Mouse (Mus musculus) layer of hippocampus, postnatal 10 days (tissue): Measurements from ENCODE around the gene Fnbp1. TPM values are rescaled to one million over a fixed set of nuclear protein-coding genes. Genes with fewer than 3 reads are reported as not detected.

Experiments
- DNase-seq, 2 experiments: peaks; one replicate each; pipeline ENCODE4 v3.0.0; 2021; ENCODE audit warnings: low spot score in 2 of 2
- total RNA-seq, 2 experiments: library from RNA; stranded (reverse); gene quantifications; 2 replicates each; pipeline ENCODE4 v1.2.3; 2021

Gene Fnbp1
- total RNA-seq, 2 experiments from 2014 or later, result 90.2 to 99.0 TPM

- DNase-seq, result no peak
These were observed 42.7 kb downstream of the Fnbp1 start for GRCm38 (mm10) chr2:31099079-31099478.

- no peak for DNase-seq
These were observed 43.2 kb downstream of the Fnbp1 start for GRCm38 (mm10) chr2:31098616-31099015.

- no peak for DNase-seq
These were observed 44.5 kb downstream of the Fnbp1 start for GRCm38 (mm10) chr2:31097276-31097675.

- no peak for DNase-seq
These were observed 45.7 kb downstream of the Fnbp1 start for GRCm38 (mm10) chr2:31096119-31096518.

GRCm38 (mm10) chr2:31094565-31094964, 47.2 kb downstream of the Fnbp1 start:
- no peak for DNase-seq

- DNase-seq, result no peak
These were observed 48.9 kb downstream of the Fnbp1 start for GRCm38 (mm10) chr2:31092939-31093338.

GRCm38 (mm10) chr2:31091182-31091581, 50.6 kb downstream of the Fnbp1 start:
- no peak for DNase-seq

GRCm38 (mm10) chr2:31089607-31090006, 52.2 kb downstream of the Fnbp1 start:
- no peak for DNase-seq

GRCm38 (mm10) chr2:31088871-31089270, 52.9 kb downstream of the Fnbp1 start:
- DNase-seq, result no peak

- DNase-seq, result no peak
These were observed 53.8 kb downstream of the Fnbp1 start for GRCm38 (mm10) chr2:31087663-31088661.

- no peak for DNase-seq
These were observed 54.7 kb downstream of the Fnbp1 start for GRCm38 (mm10) chr2:31087085-31087484.

- DNase-seq, result no peak
These were observed 55.3 kb downstream of the Fnbp1 start for GRCm38 (mm10) chr2:31086543-31086942.

- no peak for DNase-seq
These were observed 57.5 kb downstream of the Fnbp1 start for GRCm38 (mm10) chr2:31084169-31084850.

GRCm38 (mm10) chr2:31083372-31083771, 58.4 kb downstream of the Fnbp1 start:
- no peak for DNase-seq

GRCm38 (mm10) chr2:31082639-31083038, 59.2 kb downstream of the Fnbp1 start:
- no peak for DNase-seq

- DNase-seq, result no peak
These were observed 60.5 kb downstream of the Fnbp1 start for GRCm38 (mm10) chr2:31081349-31081748.

GRCm38 (mm10) chr2:31079117-31079516, 62.7 kb downstream of the Fnbp1 start:
- no peak for DNase-seq

- DNase-seq, result no peak
These were observed 64.2 kb downstream of the Fnbp1 start for GRCm38 (mm10) chr2:31077574-31077973.

GRCm38 (mm10) chr2:31076351-31077140, 65.3 kb downstream of the Fnbp1 start:
- DNase-seq, result no peak

GRCm38 (mm10) chr2:31075836-31076235, 66.0 kb downstream of the Fnbp1 start:
- no peak for DNase-seq

GRCm38 (mm10) chr2:31075168-31075567, 66.6 kb downstream of the Fnbp1 start:
- DNase-seq, result no peak
